Mouse (Mus musculus) liver, embryonic 14.5 days (tissue): ENCODE results near the gene Tsga13.

Experiments used
- CTCF ChIP-seq: IDR thresholded peaks from 2 replicates; pipeline ENCODE4 v1.5.1; 2016; ENCODE audit warnings: antibody characterized with exemption, low read depth, control low read depth
- EP300 ChIP-seq: IDR thresholded peaks from 2 replicates; pipeline ENCODE4 v1.6.1; 2016; ENCODE audit warnings: antibody characterized with exemption, low read depth

GRCm38 (mm10) chr6:30865031-30865678 is 50.2 kb downstream of the Tsga13 start:
- no peak for TF ChIP-seq CTCF
- TF ChIP-seq EP300 = no peak
